Mouse (Mus musculus): ENCODE measurements around the gene Dcaf11. TPM values are rescaled to one million over a fixed set of nuclear protein-coding genes. Genes with fewer than 3 reads are reported as not detected.

The Dcaf11 gene
- 10 to 100 TPM; 84.6 to 91.6 TPM for total RNA-seq (2021)
- long read RNA-seq, experiment 1, transcript Dcaf11-202 (15 exons, 2,538 nt): minor isoform, 8 of 93 reads
- long read RNA-seq, experiment 1, transcript Dcaf11-216 (15 exons, 2,624 nt): minor isoform, 6 of 93 reads
- long read RNA-seq, experiment 1, transcript Dcaf11-206 (14 exons, 2,660 nt): major isoform, 17 of 93 reads
- long read RNA-seq, experiment 1, partial matches to known transcripts: 6 of 93 reads
- long read RNA-seq, experiment 1, other reads (novel, unspliced or antisense): 50 of 93 reads
- long read RNA-seq, experiment 2, transcript Dcaf11-216 (15 exons, 2,624 nt): minor isoform, 6 of 156 reads
- long read RNA-seq, experiment 2, transcript Dcaf11-202 (15 exons, 2,538 nt): major isoform, 27 of 156 reads
- long read RNA-seq, experiment 2, transcript Dcaf11-206 (14 exons, 2,660 nt): minor isoform, 26 of 156 reads
- long read RNA-seq, experiment 2, partial matches to known transcripts: 46 of 156 reads
- long read RNA-seq, experiment 2, other reads (novel, unspliced or antisense): 45 of 156 reads

DNA sequence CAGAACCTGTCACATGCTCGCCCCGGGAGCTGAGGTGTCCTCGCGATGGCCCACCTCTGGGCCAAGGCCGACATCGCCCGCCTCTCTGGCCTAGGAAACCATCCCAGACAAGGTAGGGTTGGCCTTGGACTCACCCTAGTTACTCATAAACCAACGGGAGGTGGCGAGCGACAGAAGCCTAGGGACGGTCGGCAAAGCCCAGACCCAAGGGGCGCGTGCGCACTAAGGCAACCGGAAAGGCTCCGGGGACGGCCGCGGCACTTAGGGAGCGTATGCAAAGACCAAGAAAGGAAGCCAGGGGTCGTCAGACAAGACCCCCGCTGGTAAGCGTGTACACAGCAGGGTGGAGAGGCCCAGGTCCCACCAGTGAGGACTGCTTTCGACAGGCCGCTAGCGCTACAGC is at the start of gene Dcaf11:
Gene Dcaf11, plus strand, starts transcription at position 208 of the 403 bp plus-strand sequence.
- peak; percentile 70 to 87 for DNase-seq (ENCODE audit: low spot score in 2 of 2)

DNA sequence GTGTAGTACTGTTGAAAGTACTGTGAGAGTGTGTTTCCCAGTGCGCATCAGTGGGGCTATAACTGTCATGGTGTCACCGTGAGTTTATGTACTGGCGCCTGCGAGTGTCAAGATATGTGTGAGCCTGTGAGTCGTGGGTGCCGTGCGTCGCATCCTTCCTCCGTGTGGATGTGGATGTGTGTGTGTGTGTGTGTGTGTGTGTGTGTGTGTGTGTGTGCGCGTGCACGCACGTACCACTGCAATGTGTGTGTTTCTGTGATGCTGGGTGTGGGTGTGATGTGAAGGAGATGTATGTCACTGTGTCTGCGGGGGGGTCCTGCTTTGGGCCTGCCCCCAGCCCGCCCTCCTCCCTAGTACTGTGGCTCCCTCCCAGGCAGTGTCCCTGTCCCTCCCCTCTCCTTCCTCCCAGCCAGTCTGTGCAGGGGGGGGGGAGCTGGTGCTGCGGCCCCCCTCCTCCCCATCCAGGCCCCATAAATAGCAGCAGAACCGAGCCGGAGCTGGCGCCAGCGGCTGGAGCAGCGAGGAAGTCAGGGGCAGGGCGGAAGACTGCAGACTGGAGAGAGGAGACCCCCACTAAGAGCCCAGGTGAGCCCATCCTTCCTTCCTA is 49.6 kb upstream of the Dcaf11 start, which contains the start of gene Cpne6:
Gene Cpne6, plus strand, starts transcription at position 321 of the 607 bp plus-strand sequence.
- no peak for DNase-seq (ENCODE audit: low spot score in 2 of 2)

DNA sequence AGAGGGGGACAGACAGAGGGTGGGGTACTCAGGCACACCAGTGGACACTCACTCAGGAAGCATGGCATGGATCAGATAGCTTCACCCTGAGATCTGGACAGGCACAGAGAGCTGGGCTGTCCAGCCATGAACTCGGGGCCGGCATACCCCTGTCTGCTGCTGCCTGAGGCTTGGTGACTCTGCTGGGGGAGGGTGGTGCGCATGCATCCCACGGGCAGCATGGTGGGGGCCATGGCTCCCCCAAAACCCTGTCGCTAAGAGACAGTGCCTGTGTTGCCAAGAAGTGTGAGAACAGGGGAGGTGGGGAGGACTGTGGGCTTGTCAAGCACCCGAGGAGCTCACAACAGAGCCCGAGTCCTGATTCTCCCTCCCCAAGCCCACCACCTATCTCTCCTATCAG is 48.8 kb upstream of the Dcaf11 start:
- DNase-seq (ENCODE audit: low spot score in 2 of 2): no peak

DNA sequence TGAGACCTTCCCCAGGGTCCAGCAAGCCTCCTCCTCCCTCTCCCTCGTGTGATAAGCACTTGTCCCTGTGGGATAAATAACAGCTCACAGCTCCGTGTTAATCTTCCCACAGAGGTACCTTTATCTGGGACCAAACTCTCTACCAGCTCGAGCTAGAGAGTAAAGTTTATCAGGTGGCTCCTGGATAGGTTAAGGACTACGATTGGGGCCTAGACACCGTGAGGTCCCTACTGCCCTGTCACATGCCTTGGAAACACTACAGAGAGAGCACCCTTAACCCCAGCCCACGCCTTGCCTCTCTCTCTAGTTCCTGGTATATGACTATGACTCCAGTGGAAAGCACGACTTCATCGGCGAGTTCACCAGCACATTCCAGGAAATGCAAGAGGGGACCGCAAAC is 45.9 kb upstream of the Dcaf11 start:
- DNase-seq (ENCODE audit: low spot score in 2 of 2): no peak

DNA sequence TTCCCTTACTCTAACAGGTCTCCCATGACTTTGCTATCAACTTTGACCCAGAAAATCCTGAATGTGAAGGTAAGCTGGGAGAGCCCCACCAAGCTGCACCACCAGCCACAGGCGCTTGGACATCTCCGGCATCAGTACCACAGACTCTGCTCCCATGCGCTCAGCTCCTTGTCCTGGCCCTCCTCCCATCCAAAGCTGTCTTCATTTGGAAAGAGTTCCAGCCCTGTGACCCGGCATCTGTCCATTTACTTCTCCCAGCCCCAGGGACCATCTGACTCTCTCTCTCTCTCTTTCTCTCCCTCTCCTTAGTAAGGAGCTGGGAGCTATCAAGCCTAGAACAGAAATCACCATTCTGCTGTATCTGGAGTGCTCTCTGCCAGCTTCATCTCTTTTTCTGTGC is 44.0 kb upstream of the Dcaf11 start:
- no peak for DNase-seq (ENCODE audit: low spot score in 2 of 2)

DNA sequence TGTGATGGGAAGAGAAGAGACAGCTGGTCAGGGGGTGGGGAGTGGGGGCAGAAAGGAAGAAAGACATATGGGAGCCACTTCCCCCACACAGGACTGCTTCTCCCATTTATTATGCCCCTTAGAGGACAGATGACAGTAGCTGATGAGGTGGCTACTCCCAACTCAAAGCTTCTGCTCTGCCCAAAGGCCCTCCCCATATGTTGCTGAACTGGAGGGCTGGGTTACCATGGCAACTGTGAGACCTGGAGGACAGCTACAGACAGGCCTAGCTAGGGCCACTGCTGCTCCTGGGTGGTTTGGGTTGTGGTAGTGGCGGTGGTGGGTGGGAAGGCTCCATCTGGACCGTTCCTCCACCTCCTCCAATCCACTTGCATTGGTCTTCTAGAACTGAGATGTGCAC is 40.9 kb upstream of the Dcaf11 start:
- DNase-seq (ENCODE audit: low spot score in 2 of 2): no peak

DNA sequence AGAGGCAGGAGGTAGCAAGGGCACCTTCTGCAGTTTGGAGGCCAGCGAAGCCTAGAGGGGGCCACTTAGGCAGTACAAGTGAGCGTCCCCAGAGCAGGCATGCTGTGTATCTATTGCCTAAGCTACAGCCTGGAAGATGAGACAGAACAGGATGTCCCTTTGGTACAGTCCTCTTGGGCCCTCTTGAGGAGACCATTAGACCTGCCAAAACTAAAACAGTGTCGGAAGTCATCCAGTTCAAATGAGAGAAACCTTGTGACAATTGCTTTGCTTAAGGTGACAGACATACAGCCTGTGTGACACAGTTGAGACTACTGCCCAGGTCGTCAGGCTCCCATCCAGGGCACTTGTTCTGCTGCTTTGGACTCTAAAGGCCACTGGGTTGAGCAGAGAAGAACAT is 40.2 kb upstream of the Dcaf11 start:
- no peak for DNase-seq (ENCODE audit: low spot score in 2 of 2)

DNA sequence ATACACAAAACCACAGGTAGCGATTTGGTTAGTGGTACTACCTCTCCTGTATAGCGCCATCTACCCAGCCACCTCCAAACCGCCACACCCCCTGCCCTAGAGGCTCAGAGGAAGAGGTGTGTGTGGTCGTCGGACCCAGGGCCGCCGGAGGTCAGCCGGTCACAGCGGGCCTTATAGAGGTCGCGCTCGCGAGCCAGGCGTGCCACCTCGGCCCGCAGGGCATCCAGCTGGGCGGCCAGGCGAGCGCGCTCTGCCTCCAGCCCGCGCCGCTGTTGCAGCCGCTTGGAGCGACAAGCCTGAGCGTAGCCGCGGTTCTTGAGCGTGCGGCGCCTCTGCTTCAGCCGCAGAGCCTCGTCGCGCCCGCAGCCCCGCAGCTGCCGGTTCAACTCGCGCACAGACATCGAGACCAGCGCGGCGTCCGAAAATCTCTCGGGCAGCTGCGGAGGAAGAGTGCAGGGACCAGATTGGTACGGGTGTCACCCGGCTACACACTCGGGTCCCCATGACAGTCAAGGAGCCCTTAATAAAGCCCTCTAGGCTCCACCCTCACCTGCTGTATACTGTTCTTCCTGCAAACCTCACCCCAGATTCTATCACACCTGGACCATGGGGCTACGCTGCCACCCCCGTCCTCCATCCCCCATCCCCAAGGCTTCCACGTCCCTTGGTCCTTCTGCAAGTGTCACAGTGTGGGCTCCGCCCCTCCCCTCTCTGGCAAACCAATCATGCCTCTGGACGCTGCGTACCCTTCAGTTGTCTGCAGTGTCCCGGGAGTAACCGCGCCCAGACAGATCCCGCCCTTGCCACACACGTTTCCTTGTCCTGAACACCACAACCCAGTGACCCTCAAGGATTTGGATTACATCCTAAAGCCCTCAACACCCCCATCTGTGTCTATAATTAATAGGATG is 39.1 kb upstream of the Dcaf11 start:
- no peak for DNase-seq (ENCODE audit: low spot score in 2 of 2)

DNA sequence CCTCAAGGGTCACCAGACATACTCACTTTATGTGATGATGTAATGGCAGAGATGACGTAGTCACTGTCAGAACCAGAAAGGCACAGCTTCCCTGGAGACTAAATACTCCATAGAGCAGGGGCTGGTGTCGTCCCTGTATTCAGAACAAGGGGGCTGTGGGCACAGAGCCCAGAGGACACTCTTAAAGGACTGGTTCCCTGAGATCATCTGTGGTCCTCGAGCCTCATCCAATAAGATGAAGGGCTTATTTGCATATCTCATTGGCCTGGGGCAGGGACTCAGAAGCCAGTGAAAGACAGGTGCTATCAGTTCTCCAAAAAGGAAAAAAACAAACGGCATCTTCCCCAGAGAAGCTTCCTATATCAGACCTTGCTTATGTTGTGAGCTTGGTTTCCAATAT is 35.7 kb upstream of the Dcaf11 start:
- no peak for DNase-seq (ENCODE audit: low spot score in 2 of 2)

DNA sequence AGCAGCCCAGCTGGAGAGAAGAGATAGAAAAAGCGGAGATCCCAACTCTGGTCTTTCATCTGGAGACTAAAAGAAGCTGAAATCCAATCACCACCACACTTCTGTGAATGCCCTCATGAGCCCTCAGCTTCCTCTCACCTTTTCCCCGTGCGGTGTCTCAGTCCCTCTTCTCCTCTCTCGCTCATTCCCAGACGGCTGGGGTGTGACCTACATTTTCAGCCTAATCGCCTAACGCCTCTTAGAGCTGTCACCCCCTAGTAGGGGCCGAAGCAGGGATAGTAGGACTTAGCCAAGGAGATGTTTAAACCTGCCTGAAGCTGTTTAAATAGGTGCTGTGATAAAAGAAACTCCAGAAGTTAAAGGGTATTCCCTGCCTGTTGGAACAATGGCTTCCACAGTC is 35.0 kb upstream of the Dcaf11 start, which contains the start of gene Nrl:
Gene Nrl, minus strand, starts transcription at position 197 of the 400 bp plus-strand sequence.
- DNase-seq (ENCODE audit: low spot score in 2 of 2): no peak

DNA sequence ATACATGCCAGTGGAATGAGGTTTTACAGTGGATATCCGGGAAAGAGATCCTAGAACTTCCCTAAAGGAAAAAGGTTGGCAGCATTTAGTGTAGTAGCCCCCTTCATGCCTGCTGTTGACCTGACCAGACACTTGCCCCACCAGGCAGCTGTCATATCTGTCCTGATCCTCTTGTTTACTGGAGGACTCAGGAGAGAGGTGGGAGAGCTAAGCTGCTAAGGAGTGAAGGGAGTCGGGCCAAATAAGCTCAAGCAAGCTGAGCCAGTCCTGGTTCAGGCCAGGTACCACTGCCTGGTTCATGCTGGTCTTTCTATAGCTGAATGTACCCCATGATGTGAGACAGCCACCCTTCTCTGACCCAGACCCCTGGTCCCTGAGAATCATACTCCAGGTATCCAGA is 33.1 kb upstream of the Dcaf11 start:
- no peak for DNase-seq (ENCODE audit: low spot score in 2 of 2)

DNA sequence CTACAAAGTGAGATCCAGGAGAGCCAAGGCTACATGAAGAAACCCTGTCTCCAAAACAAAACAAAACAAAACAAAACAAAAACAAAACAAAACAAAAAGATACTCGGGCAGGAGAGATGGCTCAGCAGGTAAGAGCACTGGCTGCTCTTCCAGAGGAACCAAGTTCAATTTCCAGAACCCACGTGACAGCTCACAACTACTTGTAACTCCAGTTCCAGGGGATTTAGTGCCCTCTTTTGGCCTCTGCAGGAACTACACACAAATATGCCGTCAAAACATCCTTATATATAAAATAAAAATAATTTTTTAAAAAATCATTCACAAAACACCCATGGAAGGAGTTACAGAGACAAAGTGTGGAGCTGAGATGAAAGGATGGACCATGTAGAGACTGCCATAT is 31.9 kb upstream of the Dcaf11 start:
- DNase-seq (ENCODE audit: low spot score in 2 of 2): no peak

DNA sequence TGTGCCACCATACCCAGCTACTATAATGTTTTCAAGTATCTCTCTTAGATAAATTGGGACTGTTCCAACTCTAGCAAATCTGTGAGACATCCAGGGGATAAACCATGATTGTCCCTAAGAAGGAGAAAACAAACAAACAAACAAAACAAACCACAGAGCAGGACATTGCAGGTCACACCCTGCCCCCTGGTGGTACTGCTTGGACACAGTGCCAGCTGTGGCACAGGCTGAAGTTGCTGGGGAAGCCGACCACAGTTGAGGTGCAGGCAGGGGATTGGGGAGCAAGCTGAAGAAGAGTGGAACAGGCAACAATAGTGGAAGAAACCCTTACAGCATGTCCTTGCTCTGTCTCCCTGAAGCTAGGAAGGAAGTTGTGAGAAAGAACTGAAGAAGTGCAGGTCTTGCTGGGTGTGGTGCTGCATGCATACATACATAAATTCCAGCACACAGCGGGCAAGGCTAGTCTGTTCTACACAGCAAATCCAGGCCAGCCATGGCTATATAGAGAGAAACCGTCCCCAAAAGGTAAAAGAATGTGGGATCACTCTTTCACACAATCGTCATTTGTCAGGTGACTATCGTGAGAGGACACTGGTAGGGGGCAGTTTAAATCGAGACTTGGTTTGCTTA is 23.6 kb upstream of the Dcaf11 start:
- no peak for DNase-seq (ENCODE audit: low spot score in 2 of 2)

DNA sequence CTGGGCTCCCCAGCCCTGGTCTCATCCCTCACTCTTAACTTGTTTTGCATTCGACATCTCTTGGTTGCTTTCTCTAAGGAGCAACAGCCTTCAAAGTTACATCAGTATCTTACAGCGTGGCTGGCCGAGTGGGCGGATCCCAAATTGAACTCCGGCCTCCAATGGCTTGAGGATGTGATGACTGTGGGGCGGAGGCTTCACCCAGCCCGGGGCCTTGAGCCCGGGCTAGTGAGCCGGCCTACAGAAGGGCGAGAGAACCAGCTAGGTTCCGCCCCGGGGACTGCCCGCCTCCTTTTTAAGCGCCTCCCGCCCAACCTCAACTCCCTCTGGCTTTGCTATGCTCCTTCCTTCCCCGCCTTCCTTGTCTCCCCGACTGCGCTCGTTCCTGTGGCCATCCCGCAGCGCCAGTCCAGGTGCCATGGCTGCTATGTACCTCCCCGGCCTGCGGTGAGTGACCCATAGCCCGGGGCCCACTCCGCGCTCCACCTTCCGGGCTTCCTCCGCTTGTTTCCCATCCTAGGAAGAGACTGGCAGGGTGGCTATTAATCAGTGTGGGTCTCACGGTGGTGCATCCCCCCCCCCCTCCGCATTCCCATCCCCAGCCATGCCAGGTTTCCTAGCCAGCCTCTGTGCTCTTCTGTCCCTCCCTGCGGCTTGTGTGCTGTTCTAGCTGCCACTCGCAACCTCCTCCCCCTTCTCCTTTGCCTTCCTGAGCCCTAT is 19.6 kb upstream of the Dcaf11 start, which contains the start of gene Pck2:
Gene Pck2, plus strand, starts transcription at position 200 of the 720 bp plus-strand sequence.
- peak; percentile 72 to 73 for DNase-seq (ENCODE audit: low spot score in 2 of 2)

DNA sequence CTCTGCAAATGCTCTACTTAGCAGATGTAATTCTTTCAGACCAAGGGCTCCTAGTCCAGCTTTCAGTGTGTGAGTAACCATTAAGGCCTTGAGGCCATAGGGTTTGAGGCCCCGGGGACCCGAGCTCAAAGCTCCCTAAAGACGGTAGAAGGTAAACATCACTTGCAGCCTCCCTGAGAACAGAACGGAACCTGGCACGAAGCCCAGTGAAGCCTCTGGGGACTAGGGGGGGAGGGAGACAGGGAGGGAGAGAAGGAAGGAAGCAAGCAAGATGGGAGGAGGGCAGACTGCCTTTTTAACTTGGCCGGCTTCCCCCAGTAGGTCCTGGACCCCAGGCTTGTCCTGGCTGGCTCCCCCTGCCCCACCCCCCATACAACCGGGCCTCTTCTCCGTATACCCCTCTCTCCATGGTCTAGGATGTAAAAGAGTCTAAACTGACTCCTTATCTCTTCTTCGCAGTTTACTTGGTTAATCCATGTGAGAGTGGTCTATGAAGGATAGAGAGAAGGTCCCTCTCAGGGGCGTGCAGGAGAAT is 19.0 kb upstream of the Dcaf11 start:
- DNase-seq (ENCODE audit: low spot score in 2 of 2): peak; percentile 53 to 80

DNA sequence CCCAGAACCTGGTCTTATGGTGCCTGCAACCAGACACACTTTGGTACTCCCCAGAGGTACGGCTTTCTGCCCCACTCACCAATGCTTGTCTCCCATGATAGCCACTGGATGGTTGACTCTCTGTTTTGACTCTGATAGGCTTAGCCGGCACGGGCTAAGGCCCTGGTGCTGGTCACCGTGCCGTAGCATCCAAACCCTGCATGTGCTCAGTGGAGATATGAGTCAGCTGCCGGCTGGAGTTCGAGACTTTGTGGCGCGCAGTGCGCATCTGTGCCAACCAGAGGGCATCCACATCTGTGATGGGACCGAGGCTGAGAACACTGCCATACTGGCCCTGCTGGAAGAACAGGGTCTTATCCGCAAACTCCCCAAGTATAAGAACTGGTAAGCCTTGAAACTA is 17.5 kb upstream of the Dcaf11 start:
- no peak for DNase-seq (ENCODE audit: low spot score in 2 of 2)

DNA sequence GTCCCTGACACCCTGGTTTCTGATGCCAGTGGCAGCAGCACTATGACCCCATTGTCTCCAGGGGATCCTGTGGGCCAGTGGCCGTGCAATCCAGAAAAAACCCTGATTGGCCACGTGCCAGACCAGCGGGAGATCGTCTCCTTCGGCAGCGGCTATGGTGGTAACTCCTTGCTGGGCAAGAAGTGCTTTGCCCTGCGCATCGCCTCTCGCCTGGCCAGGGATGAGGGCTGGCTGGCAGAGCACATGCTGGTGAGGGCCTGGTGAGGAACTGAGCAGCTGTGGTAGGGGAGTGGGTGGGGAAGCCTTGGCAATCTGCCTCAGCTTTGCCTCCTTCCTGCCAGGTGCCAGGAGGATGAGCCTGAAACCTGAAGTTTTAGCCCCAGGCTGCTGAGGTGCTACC is 15.5 kb upstream of the Dcaf11 start:
- DNase-seq (ENCODE audit: low spot score in 2 of 2): no peak

DNA sequence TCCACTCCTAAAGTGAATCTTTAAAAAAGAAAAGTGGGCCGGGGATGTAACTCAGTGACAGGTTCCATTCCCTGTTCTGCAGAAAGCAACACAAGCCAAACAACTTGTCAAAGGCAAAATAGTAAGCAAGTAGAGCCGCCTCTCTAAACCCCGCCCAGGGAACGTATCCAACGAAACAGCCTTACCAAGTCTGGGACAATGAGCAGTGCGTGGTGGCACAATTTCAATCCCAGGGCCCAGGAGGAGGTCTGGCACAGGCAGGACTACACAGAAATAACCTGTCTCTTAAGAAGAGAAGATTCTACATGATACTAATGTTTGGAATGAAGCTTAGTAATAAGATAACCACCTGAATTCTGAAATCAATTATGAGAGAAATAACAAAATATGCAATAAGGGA is 9.6 kb upstream of the Dcaf11 start:
- DNase-seq (ENCODE audit: low spot score in 2 of 2): no peak

DNA sequence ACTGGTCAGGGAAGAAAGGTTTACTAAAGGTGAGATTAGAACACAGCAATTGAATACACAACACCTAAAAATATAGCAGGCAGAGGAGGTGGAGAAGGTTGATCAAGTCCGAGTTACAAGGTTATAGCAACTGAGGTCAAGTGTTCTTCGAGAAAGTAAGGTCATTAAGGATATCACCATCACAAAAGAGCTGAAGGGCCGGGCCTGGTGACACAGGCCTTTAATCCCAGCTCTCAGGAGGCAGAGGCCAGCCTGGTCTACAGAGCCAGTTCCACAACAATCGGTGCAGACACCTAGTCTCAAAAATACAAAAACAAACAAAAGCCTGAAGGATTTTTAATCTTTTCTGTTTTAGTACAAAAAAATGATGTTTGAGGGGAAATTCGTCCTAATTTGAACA is 8.5 kb upstream of the Dcaf11 start:
- no peak for DNase-seq (ENCODE audit: low spot score in 2 of 2)

DNA sequence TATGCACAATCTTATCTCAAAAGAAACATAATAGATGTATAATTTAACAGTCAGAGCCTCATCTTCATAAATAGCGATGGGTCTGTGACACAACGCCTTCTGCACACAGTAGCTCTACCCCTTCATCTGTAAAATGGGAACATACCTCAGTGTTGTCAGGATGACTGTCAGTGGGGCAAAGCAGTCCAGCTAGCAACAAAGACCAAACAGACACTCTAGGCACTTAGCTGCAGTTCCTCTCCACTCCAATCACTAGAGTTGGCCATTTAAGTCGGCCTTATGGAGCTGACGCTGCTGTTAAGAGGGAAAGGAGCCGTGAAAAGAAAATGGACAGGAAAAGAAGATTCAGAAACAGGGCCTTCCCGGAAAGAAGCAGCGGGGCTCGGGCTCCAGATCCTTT is 8.0 kb upstream of the Dcaf11 start:
- no peak for DNase-seq (ENCODE audit: low spot score in 2 of 2)
